Mouse (Mus musculus): ENCODE measurements around the gene Cpvl.

Gene Cpvl

GRCm38 (mm10) chr6:53937143-53938134 lies 41.0 kb downstream of the Cpvl start:
- no peak for DNase-seq (ENCODE audit: low read depth, low spot score)

- DNase-seq (ENCODE audit: low read depth, low spot score) = no peak
These were observed 46.9 kb downstream of the Cpvl start for GRCm38 (mm10) chr6:53931605-53932004.

GRCm38 (mm10) chr6:53929858-53930257 lies 48.6 kb downstream of the Cpvl start:
- no peak for DNase-seq (ENCODE audit: low read depth, low spot score)

GRCm38 (mm10) chr6:53926197-53926596 lies 52.3 kb downstream of the Cpvl start:
- no peak for DNase-seq (ENCODE audit: low read depth, low spot score)

- no peak for DNase-seq (ENCODE audit: low read depth, low spot score)
These were observed 53.3 kb downstream of the Cpvl start for GRCm38 (mm10) chr6:53925192-53925591.

GRCm38 (mm10) chr6:53920041-53920440 lies 58.4 kb downstream of the Cpvl start:
- DNase-seq (ENCODE audit: low read depth, low spot score) = no peak

GRCm38 (mm10) chr6:53917026-53917558 lies 61.4 kb downstream of the Cpvl start:
- no peak for DNase-seq (ENCODE audit: low read depth, low spot score)

GRCm38 (mm10) chr6:53915347-53915746 lies 63.1 kb downstream of the Cpvl start:
- DNase-seq (ENCODE audit: low read depth, low spot score) = no peak

- DNase-seq (ENCODE audit: low read depth, low spot score) = no peak
These were observed 65.3 kb downstream of the Cpvl start for GRCm38 (mm10) chr6:53913151-53913550.

- DNase-seq (ENCODE audit: low read depth, low spot score) = no peak
These were observed 66.2 kb downstream of the Cpvl start for GRCm38 (mm10) chr6:53912112-53912782.

GRCm38 (mm10) chr6:53909986-53910385 lies 68.5 kb downstream of the Cpvl start:
- DNase-seq (ENCODE audit: low read depth, low spot score) = no peak

- DNase-seq (ENCODE audit: low read depth, low spot score) = no peak
These were observed 69.0 kb downstream of the Cpvl start for GRCm38 (mm10) chr6:53909446-53909845.

- DNase-seq (ENCODE audit: low read depth, low spot score) = no peak
These were observed 71.6 kb downstream of the Cpvl start for GRCm38 (mm10) chr6:53906871-53907270.

GRCm38 (mm10) chr6:53906051-53906462 lies 72.4 kb downstream of the Cpvl start:
- DNase-seq (ENCODE audit: low read depth, low spot score) = no peak

- DNase-seq (ENCODE audit: low read depth, low spot score) = no peak
These were observed 72.9 kb downstream of the Cpvl start for GRCm38 (mm10) chr6:53905576-53905975.

- DNase-seq (ENCODE audit: low read depth, low spot score) = no peak
These were observed 73.6 kb downstream of the Cpvl start for GRCm38 (mm10) chr6:53904703-53905395.

- DNase-seq (ENCODE audit: low read depth, low spot score) = no peak
These were observed 74.3 kb downstream of the Cpvl start for GRCm38 (mm10) chr6:53904186-53904585.

GRCm38 (mm10) chr6:53901741-53902140 lies 76.7 kb downstream of the Cpvl start:
- DNase-seq (ENCODE audit: low read depth, low spot score) = no peak

- no peak for DNase-seq (ENCODE audit: low read depth, low spot score)
These were observed 80.5 kb downstream of the Cpvl start for GRCm38 (mm10) chr6:53897872-53898464.

- DNase-seq (ENCODE audit: low read depth, low spot score) = no peak
These were observed 81.3 kb downstream of the Cpvl start for GRCm38 (mm10) chr6:53897126-53897525.

- no peak for DNase-seq (ENCODE audit: low read depth, low spot score)
These were observed 84.7 kb downstream of the Cpvl start for GRCm38 (mm10) chr6:53893731-53894130.
